Mouse (Mus musculus) midbrain, embryonic 13.5 days (tissue): ENCODE measurements at regions not wholly inside any gene's neighbourhood (a gene's known extent, or its start where the extent isn't known, plus 50 kb on each side); places are given as distances from the start of the nearest gene placed in this dataset.

Experiments used
- ATAC-seq: fragments of 200-750 bp; cut with Nextera tagmentation; 2 replicates; pipeline ENCODE4 v1.8.0; 2017; ENCODE audit warnings: mild to moderate bottlenecking, moderate TSS enrichment, moderate library complexity
- H3K27ac ChIP-seq: fragments of 300-500 bp; sonication (generic); 2 replicates; pipeline ENCODE4 v1.5.1; 2015; ENCODE audit warnings: inconsistent platforms, mild to moderate bottlenecking, moderate library complexity
- H3K27me3 ChIP-seq: fragments of 300-500 bp; sonication (generic); 2 replicates; pipeline ENCODE4 v1.6.1; 2015; ENCODE audit warnings: mild to moderate bottlenecking, inconsistent platforms
- H3K36me3 ChIP-seq: fragments of 300-500 bp; sonication (generic); 2 replicates; pipeline ENCODE4 v1.6.1; 2015; ENCODE audit warnings: mild to moderate bottlenecking, inconsistent platforms
- H3K4me1 ChIP-seq: fragments of 300-500 bp; sonication (generic); replicated peaks from 2 replicates; pipeline ENCODE4 v1.6.1; 2015; ENCODE audit warnings: inconsistent platforms
- H3K4me2 ChIP-seq: fragments of 300-500 bp; sonication (generic); replicated peaks from 2 replicates; pipeline ENCODE4 v1.6.1; 2015; ENCODE audit warnings: moderate library complexity, mild to moderate bottlenecking, inconsistent platforms
- H3K4me3 ChIP-seq: fragments of 300-500 bp; sonication (generic); replicated peaks from 2 replicates; pipeline ENCODE4 v1.5.1; 2015; ENCODE audit warnings: mild to moderate bottlenecking, inconsistent platforms
- H3K9ac ChIP-seq: fragments of 300-500 bp; sonication (generic); replicated peaks from 2 replicates; pipeline ENCODE4 v1.6.1; 2015; ENCODE audit warnings: mild to moderate bottlenecking, inconsistent platforms
- H3K9me3 ChIP-seq: fragments of 300-500 bp; sonication (generic); 2 replicates; pipeline ENCODE4 v1.6.1; 2016; ENCODE audit warnings: mild to moderate bottlenecking, inconsistent platforms
- WGBS: fragments of 180-500 bp; shearing (Covaris S2); methylation state at CpG from one replicate; pipeline ENCODE4 v1.1.7; 2015; 5-methylcytosine and 5-hydroxymethylcytosine counted together

GRCm38 (mm10) chr4:131132201-131132600 is 188.0 kb downstream of the Matn1 start:
- WGBS: 40% methylated on average over 1 of the region's 1 CpGs

GRCm38 (mm10) chr4:131132781-131133180 is 188.6 kb downstream of the Matn1 start:
- WGBS: 67% methylated on average over 9 of the region's 9 CpGs
- H3K9ac ChIP-seq: no peak overlapping the region

More at GRCm38 (mm10) chr4:131132201-131132600, 188.0 kb downstream of the Matn1 start:
- H3K4me1 ChIP-seq: peaks cover 9% of the 10 kb centered on the region
- no peaks in the 10 kb centered on the region for H3K36me3 ChIP-seq
- H3K4me2 ChIP-seq: no peak overlapping the region
- no peaks in the 10 kb centered on the region for H3K27me3 ChIP-seq
- no peak overlapping the region for H3K4me3 ChIP-seq
- no peak overlapping the region for H3K27ac ChIP-seq
- no peaks in the 10 kb centered on the region for H3K9me3 ChIP-seq
- ATAC-seq: no peak
- no peak overlapping the region for H3K9ac ChIP-seq

GRCm38 (mm10) chr4:131135841-131136240 is 191.7 kb downstream of the Matn1 start:
- Histone ChIP-seq H3K27me3 (no peaks in the 10 kb centered on the region; the same call in 1 of the 2 replicates), H3K4me3 (no peak overlapping the region), H3K4me1 (no peaks in the 10 kb centered on the region; the same call in 1 of the 2 replicates), H3K9me3 (no peaks in the 10 kb centered on the region), H3K27ac (no peak overlapping the region), H3K36me3 (no peaks in the 10 kb centered on the region), H3K9ac (no peak overlapping the region), H3K4me2 (no peak overlapping the region)
- 81% methylated on average over 4 of the region's 4 CpGs for WGBS
- ATAC-seq: no peak

More at GRCm38 (mm10) chr4:131132781-131133180, 188.6 kb downstream of the Matn1 start:
- Histone ChIP-seq H3K27me3 (no peaks in the 10 kb centered on the region), H3K4me2 (no peak overlapping the region), H3K4me3 (no peak overlapping the region), H3K4me1 (peaks cover 9% of the 10 kb centered on the region), H3K36me3 (no peaks in the 10 kb centered on the region), H3K27ac (no peak overlapping the region), H3K9me3 (no peaks in the 10 kb centered on the region)
- ATAC-seq: no peak

- H3K9ac ChIP-seq: no peak overlapping the region
- H3K4me3 ChIP-seq: no peak overlapping the region
- H3K27ac ChIP-seq: no peak overlapping the region
- no peaks in the 10 kb centered on the region for H3K9me3 ChIP-seq
- no peaks in the 10 kb centered on the region for H3K36me3 ChIP-seq
- H3K27me3 ChIP-seq: no peaks in the 10 kb centered on the region; the same call in 1 of the 2 replicates
- no peak for ATAC-seq
- peaks cover 8% of the 10 kb centered on the region; the same call in 1 of the 2 replicates for H3K4me1 ChIP-seq
- H3K4me2 ChIP-seq: no peak overlapping the region
- WGBS: 86% methylated on average over 13 of the region's 13 CpGs
Measured at GRCm38 (mm10) chr4:131138891-131139290, 194.7 kb downstream of the Matn1 start.

- Histone ChIP-seq H3K4me2 (no peak overlapping the region), H3K4me1 (peaks cover 8% of the 10 kb centered on the region; the same call in 1 of the 2 replicates), H3K27ac (no peak overlapping the region), H3K4me3 (no peak overlapping the region), H3K9me3 (no peaks in the 10 kb centered on the region), H3K36me3 (no peaks in the 10 kb centered on the region), H3K9ac (no peak overlapping the region), H3K27me3 (no peaks in the 10 kb centered on the region; the same call in 1 of the 2 replicates)
- ATAC-seq: no peak
- WGBS: 29% methylated on average over 17 of the region's 17 CpGs
Measured at GRCm38 (mm10) chr4:131141890-131142465, 197.8 kb downstream of the Matn1 start.

- Histone ChIP-seq H3K27me3 (peaks cover 6% of the 10 kb centered on the region; the same call in 1 of the 2 replicates), H3K9ac (no peak overlapping the region), H3K36me3 (no peaks in the 10 kb centered on the region), H3K27ac (no peak overlapping the region), H3K4me3 (no peak overlapping the region), H3K4me1 (peaks cover 18% of the 10 kb centered on the region), H3K9me3 (no peaks in the 10 kb centered on the region), H3K4me2 (no peak overlapping the region)
- ATAC-seq: no peak
- 68% methylated on average over 1 of the region's 1 CpGs for WGBS
Measured at GRCm38 (mm10) chr4:131145507-131145906, 201.3 kb downstream of the Matn1 start.

GRCm38 (mm10) chr4:131148042-131148747 is 204.0 kb downstream of the Matn1 start:
- Histone ChIP-seq H3K9me3 (no peaks in the 10 kb centered on the region), H3K36me3 (no peaks in the 10 kb centered on the region), H3K4me3 (no peak overlapping the region), H3K4me1 (peaks cover 10% of the 10 kb centered on the region), H3K27me3 (0 out of 2 replicates have a peak, but pooled peaks cover 6% of the 10 kb centered on the region), H3K9ac (no peak overlapping the region; the same call in 1 of the 2 replicates), H3K4me2 (no peak overlapping the region), H3K27ac (no peak overlapping the region)
- no peak for ATAC-seq
- WGBS: 65% methylated on average over 16 of the region's 16 CpGs

- no peak overlapping the region for H3K27ac ChIP-seq
- H3K9me3 ChIP-seq: no peaks in the 10 kb centered on the region
- 82% methylated on average over 5 of the region's 5 CpGs for WGBS
- H3K9ac ChIP-seq: no peak overlapping the region
- H3K36me3 ChIP-seq: no peaks in the 10 kb centered on the region
- H3K4me1 ChIP-seq: peaks cover 10% of the 10 kb centered on the region
- ATAC-seq: no peak
- H3K4me3 ChIP-seq: no peak overlapping the region
- H3K27me3 ChIP-seq: 0 out of 2 replicates have a peak, but pooled peaks cover 11% of the 10 kb centered on the region
- no peak overlapping the region for H3K4me2 ChIP-seq
Measured at GRCm38 (mm10) chr4:131149466-131149865, 205.3 kb downstream of the Matn1 start.

GRCm38 (mm10) chr4:131159712-131160111 is 215.5 kb downstream of the Matn1 start:
- no peak overlapping the region; the same call in 1 of the 2 replicates for H3K4me2 ChIP-seq
- H3K9ac ChIP-seq: 0 out of 2 replicates have a peak overlapping the region, but pooled peaks have one; percentile 33
- H3K9me3 ChIP-seq: no peaks in the 10 kb centered on the region
- no peak overlapping the region for H3K4me3 ChIP-seq
- peak overlapping the region; percentile 22; the same call in 1 of the 2 replicates for H3K27ac ChIP-seq
- H3K36me3 ChIP-seq: no peaks in the 10 kb centered on the region
- peaks cover 39% of the 10 kb centered on the region for H3K4me1 ChIP-seq
- WGBS: 18% methylated on average over 5 of the region's 5 CpGs
- peak; percentile 69 for ATAC-seq
- H3K27me3 ChIP-seq: no peaks in the 10 kb centered on the region

- Histone ChIP-seq H3K27me3 (no peaks in the 10 kb centered on the region), H3K36me3 (no peaks in the 10 kb centered on the region), H3K9ac (peak overlapping the region; percentile 33; the same call in 1 of the 2 replicates), H3K4me1 (peaks cover 39% of the 10 kb centered on the region), H3K9me3 (no peaks in the 10 kb centered on the region), H3K4me3 (no peak overlapping the region), H3K27ac (peak overlapping the region; percentile 22; the same call in 1 of the 2 replicates), H3K4me2 (no peak overlapping the region; the same call in 1 of the 2 replicates)
- ATAC-seq: peak; percentile 71
- WGBS: 12% methylated on average over 5 of the region's 5 CpGs
Measured at GRCm38 (mm10) chr4:131160135-131160534, 215.9 kb downstream of the Matn1 start.

GRCm38 (mm10) chr4:131161501-131161900 is 217.3 kb downstream of the Matn1 start:
- 76% methylated on average over 9 of the region's 9 CpGs for WGBS

GRCm38 (mm10) chr4:131163782-131164315 is 219.7 kb downstream of the Matn1 start:
- H3K9me3 ChIP-seq: no peaks in the 10 kb centered on the region
- H3K4me2 ChIP-seq: no peak overlapping the region
- no peaks in the 10 kb centered on the region for H3K36me3 ChIP-seq
- no peak for ATAC-seq
- peak overlapping the region; percentile 26; the same call in 1 of the 2 replicates for H3K27ac ChIP-seq
- H3K4me1 ChIP-seq: peaks cover 39% of the 10 kb centered on the region
- H3K27me3 ChIP-seq: peaks cover 5% of the 10 kb centered on the region; the same call in 1 of the 2 replicates
- H3K4me3 ChIP-seq: no peak overlapping the region
- no peak overlapping the region for H3K9ac ChIP-seq
- 18% methylated on average over 7 of the region's 7 CpGs for WGBS

More at GRCm38 (mm10) chr4:131161501-131161900, 217.3 kb downstream of the Matn1 start:
- H3K9me3 ChIP-seq: no peaks in the 10 kb centered on the region
- no peak for ATAC-seq
- no peak overlapping the region for H3K9ac ChIP-seq
- no peaks in the 10 kb centered on the region for H3K36me3 ChIP-seq
- no peak overlapping the region for H3K27ac ChIP-seq
- peaks cover 5% of the 10 kb centered on the region; the same call in 1 of the 2 replicates for H3K27me3 ChIP-seq
- H3K4me3 ChIP-seq: no peak overlapping the region
- peaks cover 39% of the 10 kb centered on the region for H3K4me1 ChIP-seq
- H3K4me2 ChIP-seq: no peak overlapping the region
